Mouse (Mus musculus): Measurements from ENCODE around the gene Fmnl3. TPM values are rescaled to one million over a fixed set of nuclear protein-coding genes. Genes with fewer than 3 reads are reported as not detected.

The Fmnl3 gene
- polyA plus RNA-seq, 1 experiment from 2014 or later, result 29.3 TPM

DNA sequence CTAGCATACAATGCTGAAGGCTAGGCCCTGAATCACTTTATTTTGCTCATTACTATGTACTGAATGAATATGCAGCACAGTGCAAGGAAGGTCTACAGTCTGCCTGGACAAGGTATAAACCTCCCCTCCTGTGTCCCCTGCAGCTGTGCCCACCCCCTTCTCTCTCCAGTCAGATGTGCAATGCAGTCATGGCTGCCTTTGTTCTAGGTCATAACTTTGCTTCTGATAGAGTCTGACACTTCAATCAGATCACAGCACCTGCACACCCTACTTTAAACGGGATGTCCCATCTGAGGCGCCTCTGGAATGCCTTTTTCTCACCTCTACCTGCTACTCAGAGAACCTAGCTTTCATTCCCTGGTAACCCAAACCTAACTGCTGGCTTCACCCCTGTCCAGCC is 31.4 kb downstream of the Fmnl3 start:
- Histone ChIP-seq H3K9me3 (ENCODE audit: control insufficient read depth, low read length) (no peaks in the 10 kb centered on the region), H3K4me2 (ENCODE audit: low read depth, low read length) (no peak overlapping the region), H3K9ac (ENCODE audit: low read length) (no peak overlapping the region), H3K4me1 (replicated peaks; ENCODE audit: control insufficient read depth, insufficient read depth, low read length) (peaks cover 64% of the 10 kb centered on the region), H3K27ac (ENCODE audit: low read length) (no peak overlapping the region), H3K4me3 (ENCODE audit: low read length) (no peak overlapping the region), H3K27me3 (ENCODE audit: control insufficient read depth, insufficient read depth, low read depth, low read length) (no peaks in the 10 kb centered on the region), H3K36me3 (ENCODE audit: control insufficient read depth, insufficient read depth, low read length) (no peaks in the 10 kb centered on the region)
- ATAC-seq (ENCODE audit: low read depth), result no peak
- WGBS, result 53% methylated on average over 2 of the region's 2 CpGs

DNA sequence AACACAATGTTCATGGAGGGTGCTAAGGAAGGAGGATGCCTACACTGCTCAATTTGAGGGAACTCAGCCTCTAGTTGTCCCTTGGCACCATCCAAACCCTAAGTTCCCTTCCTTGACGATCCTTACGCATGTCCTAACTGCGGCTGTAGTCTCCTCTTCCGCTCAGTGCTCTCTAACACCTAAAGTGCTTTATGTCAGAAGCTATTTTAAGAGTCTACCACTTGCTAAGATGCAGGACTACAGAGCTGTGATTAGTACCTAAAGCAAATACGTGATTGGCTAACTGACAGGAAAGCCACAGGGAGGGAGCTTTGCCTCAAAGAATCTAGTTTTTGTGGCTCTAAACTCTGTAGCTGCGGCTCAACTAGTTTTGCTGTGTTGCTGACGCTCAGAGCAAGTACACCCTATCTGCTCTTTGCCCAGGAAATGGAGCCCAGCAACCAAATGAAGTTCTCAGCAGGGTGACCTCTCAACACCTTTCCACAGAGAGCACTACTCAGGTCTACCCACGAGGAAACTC is 34.4 kb downstream of the Fmnl3 start:
- no peaks in the 10 kb centered on the region for H3K36me3 ChIP-seq (ENCODE audit: control insufficient read depth, insufficient read depth, low read length)
- no peak overlapping the region for H3K4me3 ChIP-seq (ENCODE audit: low read length)
- H3K4me1 ChIP-seq (replicated peaks; ENCODE audit: control insufficient read depth, insufficient read depth, low read length), result peaks cover 55% of the 10 kb centered on the region
- H3K4me2 ChIP-seq (ENCODE audit: low read depth, low read length), result no peak overlapping the region
- no peaks in the 10 kb centered on the region for H3K9me3 ChIP-seq (ENCODE audit: control insufficient read depth, low read length)
- WGBS, result 49% methylated on average over 8 of the region's 8 CpGs
- H3K27me3 ChIP-seq (ENCODE audit: control insufficient read depth, insufficient read depth, low read depth, low read length), result no peaks in the 10 kb centered on the region
- no peak for ATAC-seq (ENCODE audit: low read depth)
- no peak overlapping the region for H3K9ac ChIP-seq (ENCODE audit: low read length)
- H3K27ac ChIP-seq (ENCODE audit: low read length), result peak overlapping the region; percentile 36

- H3K9me3 ChIP-seq (ENCODE audit: control insufficient read depth, low read length), result no peaks in the 10 kb centered on the region
- H3K27ac ChIP-seq (ENCODE audit: low read length), result peak overlapping the region; percentile 99
- no peaks in the 10 kb centered on the region for H3K27me3 ChIP-seq (ENCODE audit: control insufficient read depth, insufficient read depth, low read depth, low read length)
- H3K9ac ChIP-seq (ENCODE audit: low read length), result no peak overlapping the region
- 51% methylated on average over 6 of the region's 6 CpGs for WGBS
- no peak for ATAC-seq (ENCODE audit: low read depth)
- no peaks in the 10 kb centered on the region for H3K36me3 ChIP-seq (ENCODE audit: control insufficient read depth, insufficient read depth, low read length)
- no peak overlapping the region for H3K4me2 ChIP-seq (ENCODE audit: low read depth, low read length)
- peaks cover 48% of the 10 kb centered on the region for H3K4me1 ChIP-seq (replicated peaks; ENCODE audit: control insufficient read depth, insufficient read depth, low read length)
- H3K4me3 ChIP-seq (ENCODE audit: low read length), result no peak overlapping the region
These were observed 35.8 kb downstream of the Fmnl3 start for GRCm38 (mm10) chr15:99334500-99334899.

DNA sequence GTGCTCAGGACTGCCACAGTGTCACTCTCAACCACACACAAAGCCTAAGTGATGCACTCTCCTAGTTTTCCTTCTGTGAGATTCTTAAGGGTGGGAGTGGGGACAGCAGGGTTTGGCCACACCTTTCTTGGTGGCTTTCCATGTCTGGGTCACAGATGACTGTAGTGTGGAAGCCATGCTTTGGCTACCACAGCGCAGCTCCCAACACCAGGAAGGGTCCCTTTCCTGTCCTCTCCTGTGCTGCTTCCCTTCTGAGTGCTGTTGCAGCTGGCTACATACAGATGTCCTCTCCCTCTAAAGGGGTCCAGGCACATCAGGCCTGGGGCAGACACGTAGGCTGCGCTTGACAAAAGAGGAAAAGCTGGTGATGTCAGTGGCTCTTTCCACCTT is 36.6 kb downstream of the Fmnl3 start:
- H3K9me3 ChIP-seq (ENCODE audit: control insufficient read depth, low read length), result no peaks in the 10 kb centered on the region
- H3K4me1 ChIP-seq (replicated peaks; ENCODE audit: control insufficient read depth, insufficient read depth, low read length), result peaks cover 46% of the 10 kb centered on the region
- H3K27me3 ChIP-seq (ENCODE audit: control insufficient read depth, insufficient read depth, low read depth, low read length), result no peaks in the 10 kb centered on the region
- 68% methylated on average over 3 of the region's 3 CpGs for WGBS
- H3K27ac ChIP-seq (ENCODE audit: low read length), result peak overlapping the region; percentile 99
- H3K9ac ChIP-seq (ENCODE audit: low read length), result peak overlapping the region; percentile 53
- no peaks in the 10 kb centered on the region for H3K36me3 ChIP-seq (ENCODE audit: control insufficient read depth, insufficient read depth, low read length)
- H3K4me2 ChIP-seq (ENCODE audit: low read depth, low read length), result peak overlapping the region; percentile 16; the same call in 1 of the 2 replicates
- no peak overlapping the region for H3K4me3 ChIP-seq (ENCODE audit: low read length)
- peak; percentile 27 for ATAC-seq (ENCODE audit: low read depth)

DNA sequence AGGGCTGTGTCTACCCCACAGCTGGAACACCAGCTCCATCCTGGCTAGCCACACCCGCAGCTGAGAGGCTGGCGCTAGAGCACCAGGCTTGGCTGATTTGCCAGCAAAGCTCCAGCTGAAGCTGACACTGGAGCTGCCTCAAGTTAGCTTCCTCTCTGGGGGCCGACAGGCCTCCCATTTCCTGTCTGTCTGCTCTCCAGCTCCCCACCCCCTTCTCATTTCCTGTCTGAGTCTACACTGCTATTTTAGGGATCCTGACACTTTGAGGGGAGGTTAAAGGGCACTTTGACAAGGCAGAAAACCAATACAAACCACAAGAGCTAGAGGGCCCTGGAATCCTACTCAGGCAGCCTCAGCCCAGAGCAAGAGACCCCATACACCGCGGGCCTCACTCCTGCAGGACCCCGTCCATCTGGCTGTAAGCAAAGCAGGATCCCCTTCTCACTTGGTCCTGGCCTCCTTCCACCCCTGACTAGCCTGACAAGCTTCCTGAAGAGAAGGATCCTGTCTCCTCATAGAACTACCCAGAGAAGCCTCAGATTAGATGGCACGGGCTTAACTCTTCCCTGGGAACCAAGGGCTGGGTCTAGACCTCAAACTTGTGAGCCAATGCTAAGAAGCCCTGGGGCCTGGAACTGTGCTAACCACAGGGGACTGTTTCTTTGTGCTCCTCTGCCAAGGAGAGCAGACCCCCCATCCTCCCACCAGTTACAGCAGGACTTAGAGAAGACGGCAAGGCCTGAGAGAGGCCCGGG is 37.2 kb downstream of the Fmnl3 start:
- Histone ChIP-seq H3K27me3 (ENCODE audit: control insufficient read depth, insufficient read depth, low read depth, low read length) (no peaks in the 10 kb centered on the region), H3K4me2 (ENCODE audit: low read depth, low read length) (peak overlapping the region; percentile 16; the same call in 1 of the 2 replicates), H3K9ac (ENCODE audit: low read length) (peak overlapping the region; percentile 53), H3K9me3 (ENCODE audit: control insufficient read depth, low read length) (no peaks in the 10 kb centered on the region), H3K4me1 (replicated peaks; ENCODE audit: control insufficient read depth, insufficient read depth, low read length) (peaks cover 46% of the 10 kb centered on the region), H3K36me3 (ENCODE audit: control insufficient read depth, insufficient read depth, low read length) (no peaks in the 10 kb centered on the region; the same call in 1 of the 2 replicates), H3K27ac (ENCODE audit: low read length) (peak overlapping the region; percentile 99), H3K4me3 (ENCODE audit: low read length) (no peak overlapping the region; the same call in 1 of the 2 replicates)
- ATAC-seq (ENCODE audit: low read depth), result peak; percentile 95
- 21% methylated on average over 9 of the region's 9 CpGs for WGBS

DNA sequence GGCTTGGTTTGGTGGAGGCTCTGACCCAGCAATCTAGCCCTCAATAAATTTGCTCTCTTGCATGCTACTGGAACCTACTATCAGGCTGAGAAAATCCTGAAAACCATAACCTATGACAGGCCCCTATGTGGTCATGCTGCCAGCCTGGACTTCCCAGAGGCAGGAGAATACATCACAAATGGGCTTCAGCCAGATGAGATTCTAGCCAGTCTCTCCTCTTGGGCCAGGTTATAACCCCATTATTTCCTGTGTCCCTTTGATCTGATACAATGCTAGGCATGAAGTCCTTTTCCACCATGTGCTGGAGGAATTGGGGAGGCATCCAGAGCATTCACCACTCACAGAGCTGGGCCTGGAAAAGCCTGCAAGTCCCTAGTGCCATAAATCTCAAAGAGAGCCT is 38.2 kb downstream of the Fmnl3 start:
- H3K4me1 ChIP-seq (replicated peaks; ENCODE audit: control insufficient read depth, insufficient read depth, low read length), result peaks cover 46% of the 10 kb centered on the region
- H3K9ac ChIP-seq (ENCODE audit: low read length), result no peak overlapping the region
- H3K4me2 ChIP-seq (ENCODE audit: low read depth, low read length), result no peak overlapping the region

DNA sequence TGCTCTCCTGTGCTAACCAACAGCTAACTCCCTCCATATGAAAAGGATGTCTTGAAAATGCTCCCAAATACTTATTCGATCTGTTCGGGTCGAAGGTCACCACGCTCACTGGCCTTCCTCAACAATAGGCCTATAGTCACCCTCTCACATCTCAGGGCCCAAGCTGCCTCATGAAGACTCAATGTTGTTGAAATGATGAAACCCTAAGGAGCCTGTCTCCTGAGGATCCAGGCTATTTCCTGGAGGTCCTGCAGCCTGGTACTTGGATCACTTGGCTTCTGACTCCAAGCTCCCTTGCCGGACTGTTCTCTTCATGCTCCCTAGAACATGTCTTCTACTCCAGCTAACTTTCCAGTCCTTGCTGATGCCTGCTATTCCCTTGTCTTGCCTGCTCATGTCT is 38.9 kb downstream of the Fmnl3 start:
- H3K9ac ChIP-seq (ENCODE audit: low read length), result no peak overlapping the region
- no peak overlapping the region for H3K4me3 ChIP-seq (ENCODE audit: low read length)
- H3K4me2 ChIP-seq (ENCODE audit: low read depth, low read length), result no peak overlapping the region
- WGBS, result 87% methylated on average over 5 of the region's 5 CpGs
- peaks cover 11% of the 10 kb centered on the region for H3K36me3 ChIP-seq (ENCODE audit: control insufficient read depth, insufficient read depth, low read length)
- no peak overlapping the region for H3K27ac ChIP-seq (ENCODE audit: low read length)
- H3K9me3 ChIP-seq (ENCODE audit: control insufficient read depth, low read length), result no peaks in the 10 kb centered on the region; the same call in 1 of the 2 replicates
- no peaks in the 10 kb centered on the region for H3K27me3 ChIP-seq (ENCODE audit: control insufficient read depth, insufficient read depth, low read depth, low read length)
- ATAC-seq (ENCODE audit: low read depth), result no peak
- H3K4me1 ChIP-seq (replicated peaks; ENCODE audit: control insufficient read depth, insufficient read depth, low read length), result peaks cover 46% of the 10 kb centered on the region

More for the DNA sequence above, 38.2 kb downstream of the Fmnl3 start:
- H3K4me3 ChIP-seq (ENCODE audit: low read length), result no peak overlapping the region
- H3K9me3 ChIP-seq (ENCODE audit: control insufficient read depth, low read length), result no peaks in the 10 kb centered on the region; the same call in 1 of the 2 replicates
- peaks cover 9% of the 10 kb centered on the region for H3K36me3 ChIP-seq (ENCODE audit: control insufficient read depth, insufficient read depth, low read length)
- H3K27ac ChIP-seq (ENCODE audit: low read length), result peak overlapping the region; percentile 99
- ATAC-seq (ENCODE audit: low read depth), result no peak
- H3K27me3 ChIP-seq (ENCODE audit: control insufficient read depth, insufficient read depth, low read depth, low read length), result no peaks in the 10 kb centered on the region

DNA sequence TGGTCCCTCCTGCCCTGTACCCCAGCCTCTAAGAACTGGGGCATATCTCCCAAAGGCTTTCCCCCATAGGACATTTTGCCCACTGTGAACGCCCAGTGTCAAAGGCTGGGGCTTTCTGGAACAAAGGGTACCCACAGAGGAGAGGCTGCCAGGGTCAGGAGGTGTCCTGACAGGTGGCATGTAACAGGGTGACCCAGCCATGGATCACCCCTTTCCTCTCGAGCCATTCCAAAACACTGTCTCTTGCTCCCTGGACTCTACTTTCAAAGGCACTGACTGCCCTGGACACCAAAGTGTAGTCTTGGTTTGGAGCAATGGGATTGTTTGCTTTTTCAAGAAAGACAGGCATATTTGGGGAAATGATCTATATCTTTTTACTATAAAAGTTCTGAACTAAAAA is 40.0 kb downstream of the Fmnl3 start:
- WGBS, result 62% methylated on average over 2 of the region's 2 CpGs
- H3K27ac ChIP-seq (ENCODE audit: low read length), result peak overlapping the region; percentile 51

DNA sequence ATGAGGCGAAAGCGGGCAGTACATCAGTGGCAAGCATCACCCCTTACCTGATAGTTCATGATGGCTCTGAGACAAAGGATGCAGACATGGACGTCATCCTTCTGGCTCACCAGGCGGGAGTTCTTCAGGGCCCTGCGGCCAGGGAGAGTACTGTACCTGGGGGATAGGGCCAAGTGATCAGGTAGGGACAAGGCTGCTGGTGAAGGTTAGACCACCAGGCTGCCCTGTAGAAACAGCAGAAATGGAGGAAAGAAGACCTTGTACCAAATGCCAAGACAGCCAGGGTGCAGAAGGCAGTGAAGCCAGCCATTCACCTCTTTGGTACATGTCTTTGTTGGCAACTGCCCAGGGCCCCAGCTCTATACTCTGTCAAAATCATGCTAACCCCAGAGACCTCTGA is 42.3 kb downstream of the Fmnl3 start:
- no peak overlapping the region for H3K4me3 ChIP-seq (ENCODE audit: low read length)
- no peak overlapping the region for H3K9ac ChIP-seq (ENCODE audit: low read length)
- H3K36me3 ChIP-seq (ENCODE audit: control insufficient read depth, insufficient read depth, low read length), result peaks cover 26% of the 10 kb centered on the region
- no peaks in the 10 kb centered on the region; the same call in 1 of the 2 replicates for H3K9me3 ChIP-seq (ENCODE audit: control insufficient read depth, low read length)
- H3K4me1 ChIP-seq (replicated peaks; ENCODE audit: control insufficient read depth, insufficient read depth, low read length), result peaks cover 16% of the 10 kb centered on the region
- WGBS, result 91% methylated on average over 5 of the region's 5 CpGs
- no peak for ATAC-seq (ENCODE audit: low read depth)
- no peaks in the 10 kb centered on the region for H3K27me3 ChIP-seq (ENCODE audit: control insufficient read depth, insufficient read depth, low read depth, low read length)
- no peak overlapping the region for H3K4me2 ChIP-seq (ENCODE audit: low read depth, low read length)
- H3K27ac ChIP-seq (ENCODE audit: low read length), result no peak overlapping the region

More for the DNA sequence above, 40.0 kb downstream of the Fmnl3 start:
- no peak overlapping the region for H3K4me3 ChIP-seq (ENCODE audit: low read length)
- peaks cover 17% of the 10 kb centered on the region for H3K36me3 ChIP-seq (ENCODE audit: control insufficient read depth, insufficient read depth, low read length)
- no peak overlapping the region for H3K9ac ChIP-seq (ENCODE audit: low read length)
- no peak overlapping the region for H3K4me2 ChIP-seq (ENCODE audit: low read depth, low read length)
- H3K4me1 ChIP-seq (replicated peaks; ENCODE audit: control insufficient read depth, insufficient read depth, low read length), result peaks cover 38% of the 10 kb centered on the region
- ATAC-seq (ENCODE audit: low read depth), result no peak
- no peaks in the 10 kb centered on the region; the same call in 1 of the 2 replicates for H3K9me3 ChIP-seq (ENCODE audit: control insufficient read depth, low read length)
- no peaks in the 10 kb centered on the region for H3K27me3 ChIP-seq (ENCODE audit: control insufficient read depth, insufficient read depth, low read depth, low read length)

Data from lung, embryonic 16.5 days (tissue).